Mouse (Mus musculus) brain, embryonic 14.5 days (tissue): ENCODE measurements around the gene Dhps.

Source experiments
- CTCF ChIP-seq: fragments of 200-500 bp; IDR thresholded peaks from 2 replicates; pipeline ENCODE4 v1.5.1; 2012; ENCODE audit warnings: inconsistent platforms, mild to moderate bottlenecking, moderate library complexity, borderline replicate concordance; ENCODE audit not compliant: insufficient read depth, insufficient read length; ENCODE audit errors: extremely low read depth
- POLR2A ChIP-seq: fragments of 200-500 bp; IDR thresholded peaks from 2 replicates; pipeline ENCODE4 v1.6.1; 2012; ENCODE audit warnings: mild to moderate bottlenecking, inconsistent platforms, borderline replicate concordance; ENCODE audit not compliant: poor library complexity, insufficient read depth, insufficient read length, severe bottlenecking; ENCODE audit errors: extremely low read depth

DNA sequence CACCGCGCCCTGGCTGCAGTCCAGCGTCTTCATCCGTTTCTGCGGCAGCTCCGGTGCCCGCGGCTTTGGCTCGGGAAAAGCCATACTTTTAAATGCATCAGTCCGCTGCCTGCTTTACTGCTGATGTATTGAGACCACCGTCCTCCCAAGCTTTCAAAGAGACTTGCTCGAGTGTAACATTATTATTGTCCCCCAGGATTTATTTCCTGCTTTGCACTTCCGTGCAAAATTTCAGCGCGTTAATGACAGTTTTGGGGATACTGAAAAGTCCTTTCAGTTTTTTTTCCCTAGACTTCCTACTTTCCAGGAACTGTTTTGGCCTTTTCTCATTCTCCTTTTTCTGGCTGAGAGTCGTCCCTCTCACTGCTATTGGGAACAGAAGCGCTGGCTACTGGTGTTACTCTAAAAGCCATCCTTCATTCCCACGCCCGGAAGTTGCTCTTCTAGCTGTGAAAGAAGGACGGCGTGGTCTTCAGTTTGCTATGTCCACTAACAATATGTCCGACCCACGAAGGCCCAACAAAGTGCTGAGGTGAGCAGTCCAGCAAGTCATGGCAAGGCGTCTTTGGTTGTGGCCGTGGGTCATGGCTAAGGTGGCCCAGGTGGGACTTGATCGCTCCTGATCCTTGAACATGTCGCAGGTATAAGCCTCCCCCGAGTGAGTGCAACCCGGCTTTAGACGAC lies 9.1 kb downstream of the Dhps start, which contains the start of gene Wdr83os:
- no peak for TF ChIP-seq POLR2A
- TF ChIP-seq CTCF = no peak
